Mouse (Mus musculus) midbrain, embryonic 14.5 days (tissue): ENCODE results near the gene AI661453. TPM values are rescaled to one million over a fixed set of nuclear protein-coding genes. Genes with fewer than 3 reads are reported as not detected.

Experiments
- ATAC-seq: fragments of 200-750 bp; cut with Nextera tagmentation; 2 replicates; pipeline ENCODE4 v1.8.0; 2017; ENCODE audit warnings: moderate number of reproducible peaks, moderate library complexity; ENCODE audit not compliant: low FRiP score, low TSS enrichment
- DNase-seq: peaks from one replicate; pipeline ENCODE4 v3.0.0-alpha.2; 2015
- H3K27ac ChIP-seq: fragments of 300-500 bp; sonication (generic); replicated peaks from 2 replicates; pipeline ENCODE4 v1.5.1; 2014; ENCODE audit warnings: mild to moderate bottlenecking, low read depth, low read length, moderate library complexity
- H3K27me3 ChIP-seq: fragments of 300-500 bp; sonication (generic); 2 replicates; pipeline ENCODE4 v1.6.1; 2014; ENCODE audit warnings: low read length, control low read depth, mixed read lengths; ENCODE audit not compliant: control insufficient read depth, insufficient read depth
- H3K36me3 ChIP-seq: fragments of 300-500 bp; sonication (generic); 2 replicates; pipeline ENCODE4 v1.6.1; 2014; ENCODE audit warnings: low read length, control low read depth; ENCODE audit not compliant: control insufficient read depth, insufficient read depth
- H3K4me1 ChIP-seq: fragments of 300-500 bp; sonication (generic); 2 replicates; pipeline ENCODE4 v1.6.1; 2014; ENCODE audit warnings: mild to moderate bottlenecking, antibody characterized with exemption, low read length, control low read depth; ENCODE audit not compliant: control insufficient read depth, insufficient read depth
- H3K4me2 ChIP-seq: fragments of 300-500 bp; sonication (generic); 2 replicates; pipeline ENCODE4 v1.6.1; 2014; ENCODE audit warnings: mild to moderate bottlenecking, low read length, moderate library complexity
- H3K4me3 ChIP-seq: fragments of 300-500 bp; sonication (generic); replicated peaks from 2 replicates; pipeline ENCODE4 v1.5.1; 2014; ENCODE audit warnings: low read depth, low read length
- H3K9ac ChIP-seq: fragments of 300-500 bp; sonication (generic); replicated peaks from 2 replicates; pipeline ENCODE4 v1.6.1; 2014; ENCODE audit warnings: mild to moderate bottlenecking, low read length, moderate library complexity
- H3K9me3 ChIP-seq: fragments of 300-500 bp; sonication (generic); 2 replicates; pipeline ENCODE4 v1.6.1; 2016; ENCODE audit warnings: low read length, control low read depth, mixed read lengths; ENCODE audit not compliant: control insufficient read depth
- WGBS: fragments of 180-500 bp; shearing (Covaris S2); extraction: QIAGEN DNeasy Blood & Tissue Kit; methylation state at CpG from one replicate; pipeline ENCODE4 v1.1.7; 2014; 5-methylcytosine and 5-hydroxymethylcytosine counted together
- polyA plus RNA-seq: library from polyadenylated mRNA; unstranded; fragments of >200 nt; fragmentation: Nextera tagmentation; extraction: Ambion mirVana; gene quantifications from 2 replicates; pipeline ENCODE4 v1.2.1, GENCODE M21; 2014

AI661453 gene
- polyA plus RNA-seq, 1 experiment from 2014 or later: 0.05 TPM

DNA sequence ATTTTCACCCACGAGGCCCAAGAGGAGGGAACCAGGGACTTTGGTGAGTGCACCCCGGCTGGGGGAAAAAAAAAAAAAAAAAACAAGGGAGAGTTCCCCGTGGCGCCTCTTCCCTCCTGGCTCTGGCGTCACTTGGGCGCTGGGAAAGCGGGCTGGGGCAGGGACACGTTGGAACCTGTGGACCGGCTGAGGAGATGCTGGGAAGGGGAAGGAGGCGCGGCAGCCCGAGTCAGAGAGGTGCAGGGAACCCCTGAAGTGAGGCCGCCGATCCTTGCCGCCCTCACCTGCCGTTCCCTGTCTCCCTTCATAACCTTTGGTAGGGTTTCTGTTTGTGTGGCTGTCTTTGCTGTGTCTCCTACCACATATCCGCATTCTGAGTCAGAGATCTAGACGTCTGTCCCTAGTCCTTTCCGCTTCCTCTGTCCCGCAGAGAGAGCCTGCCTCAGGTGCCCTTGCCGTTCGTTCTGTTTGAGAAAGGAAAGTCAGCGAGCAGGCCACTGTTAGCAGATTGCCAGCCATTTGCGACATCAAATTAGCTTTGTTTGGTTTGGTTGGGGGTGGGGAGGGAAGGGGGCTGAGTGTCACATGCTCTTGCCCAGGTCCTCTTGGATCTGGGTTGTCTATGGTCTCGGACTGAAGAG, 612 bp downstream of the AI661453 start, which contains the start of gene 1700001C19Rik:
Gene 1700001C19Rik (minus strand): TSS at position 470 of the 641 bp plus-strand sequence.
- Histone ChIP-seq H3K9me3 (no peaks in the 10 kb centered on the region), H3K27me3 (peaks cover 25% of the 10 kb centered on the region), H3K36me3 (no peaks in the 10 kb centered on the region), H3K4me1 (0 out of 2 replicates have a peak, but pooled peaks cover 14% of the 10 kb centered on the region), H3K4me2 (peak within 1 kb of the TSS; percentile 67), H3K27ac (no peak within 1 kb of the TSS), H3K9ac (peak within 1 kb of the TSS; percentile 42), H3K4me3 (peak within 1 kb of the TSS; percentile 37)
- ATAC-seq (no peak), DNase-seq (no peak)
- WGBS: 4% methylated on average over 25 of the region's 25 CpGs

- Histone ChIP-seq H3K36me3 (no peaks in the 10 kb centered on the region), H3K4me1 (0 out of 2 replicates have a peak, but pooled peaks cover 14% of the 10 kb centered on the region), H3K27ac (no peak overlapping the region), H3K4me3 (no peak overlapping the region), H3K27me3 (peaks cover 25% of the 10 kb centered on the region), H3K4me2 (no peak overlapping the region), H3K9ac (no peak overlapping the region), H3K9me3 (no peaks in the 10 kb centered on the region)
- DNase-seq (no peak), ATAC-seq (no peak)
- WGBS: 65% methylated on average over 6 of the region's 6 CpGs
These were observed 2.2 kb downstream of the AI661453 start for GRCm38 (mm10) chr17:47438611-47439010.

GRCm38 (mm10) chr17:47439396-47440028, 3.1 kb downstream of the AI661453 start:
- no peak overlapping the region for H3K4me2 ChIP-seq
- H3K27ac ChIP-seq: no peak overlapping the region
- DNase-seq (no peak), ATAC-seq (no peak)
- H3K27me3 ChIP-seq: peaks cover 25% of the 10 kb centered on the region
- H3K36me3 ChIP-seq: no peaks in the 10 kb centered on the region
- no peak overlapping the region for H3K9ac ChIP-seq
- WGBS: 39% methylated on average over 9 of the region's 9 CpGs
- H3K4me3 ChIP-seq: no peak overlapping the region
- 0 out of 2 replicates have a peak, but pooled peaks cover 14% of the 10 kb centered on the region for H3K4me1 ChIP-seq
- H3K9me3 ChIP-seq: no peaks in the 10 kb centered on the region

DNA sequence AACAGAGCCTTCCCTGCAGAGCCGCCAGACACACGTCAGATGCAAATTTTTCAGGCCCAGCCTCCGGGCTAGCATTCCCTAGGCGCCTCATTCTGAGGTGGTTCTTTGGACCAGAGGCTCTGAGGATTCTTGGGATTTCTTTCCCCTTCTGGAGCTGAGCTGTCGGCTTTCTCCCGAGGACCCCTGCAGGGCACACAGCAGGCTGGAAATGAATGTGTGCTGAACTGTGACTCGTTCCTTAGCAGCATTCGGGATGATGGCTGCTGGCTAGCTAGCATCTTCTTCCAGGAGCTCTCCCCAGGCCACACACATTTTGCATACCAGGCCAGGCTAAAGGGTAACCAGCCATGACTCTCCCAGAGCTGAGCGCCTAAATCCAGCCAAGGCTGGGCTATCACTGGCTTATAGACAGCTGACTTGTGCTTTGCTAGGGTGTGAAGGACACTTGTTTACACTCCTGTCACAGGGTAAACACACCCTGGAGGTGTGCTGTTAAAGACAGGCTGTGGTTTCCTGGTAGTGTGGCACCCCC, 4.0 kb downstream of the AI661453 start:
- H3K4me1 ChIP-seq: 0 out of 2 replicates have a peak, but pooled peaks cover 14% of the 10 kb centered on the region
- H3K9me3 ChIP-seq: no peaks in the 10 kb centered on the region
- H3K27me3 ChIP-seq: peaks cover 25% of the 10 kb centered on the region
- H3K36me3 ChIP-seq: no peaks in the 10 kb centered on the region
- no peak overlapping the region for H3K4me2 ChIP-seq
- DNase-seq (peak; percentile 62), ATAC-seq (no peak)
- H3K4me3 ChIP-seq: no peak overlapping the region
- H3K27ac ChIP-seq: peak overlapping the region; percentile 41
- 3% methylated on average over 9 of the region's 9 CpGs for WGBS
- no peak overlapping the region for H3K9ac ChIP-seq

DNA sequence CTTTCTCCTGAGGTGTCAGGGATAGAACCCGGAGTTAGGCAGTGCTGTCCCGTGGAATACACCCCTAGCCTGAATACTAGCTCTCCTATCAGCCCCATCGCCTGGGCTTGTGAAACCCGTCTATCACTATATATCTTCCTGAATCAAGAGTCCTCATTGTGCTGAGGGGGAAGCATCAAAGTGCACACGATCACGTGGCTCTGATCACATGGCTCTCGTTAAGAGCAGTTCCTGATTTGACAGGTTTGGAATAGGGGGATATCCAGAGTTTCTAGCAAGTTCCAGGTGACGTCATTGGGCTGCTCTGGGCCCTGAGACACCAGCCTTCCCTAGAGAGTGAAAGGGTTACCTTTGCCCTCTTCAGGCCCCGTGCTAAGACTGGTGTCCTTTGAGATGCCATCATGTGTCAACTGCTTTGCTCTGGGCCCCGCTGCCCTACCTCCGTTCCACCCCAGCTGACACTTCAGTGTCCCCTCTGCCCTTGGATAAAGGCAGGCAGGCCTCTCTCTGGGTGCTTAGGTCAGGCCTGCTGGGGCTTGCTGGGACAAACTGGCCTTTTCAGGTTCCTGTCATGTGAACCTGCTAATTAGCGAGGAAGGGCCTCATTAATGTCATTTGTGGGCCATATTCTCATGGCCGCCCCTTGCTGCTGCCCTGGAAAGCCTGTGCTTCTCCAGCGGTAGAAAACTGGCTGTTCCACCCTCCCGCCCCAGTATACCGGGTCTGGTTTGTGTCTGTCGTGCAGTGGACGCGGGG, 5.1 kb downstream of the AI661453 start:
- Histone ChIP-seq H3K4me1 (0 out of 2 replicates have a peak, but pooled peaks cover 9% of the 10 kb centered on the region), H3K9me3 (no peaks in the 10 kb centered on the region), H3K36me3 (no peaks in the 10 kb centered on the region), H3K4me2 (no peak overlapping the region), H3K27me3 (peaks cover 20% of the 10 kb centered on the region), H3K27ac (no peak overlapping the region), H3K4me3 (no peak overlapping the region), H3K9ac (no peak overlapping the region)
- ATAC-seq: no peak
- DNase-seq: no peak
- WGBS: 72% methylated on average over 19 of the region's 19 CpGs

- ATAC-seq: no peak
- H3K36me3 ChIP-seq: no peaks in the 10 kb centered on the region
- peaks cover 12% of the 10 kb centered on the region for H3K27me3 ChIP-seq
- H3K9me3 ChIP-seq: no peaks in the 10 kb centered on the region
- WGBS: 90% methylated on average over 3 of the region's 3 CpGs
- no peak overlapping the region for H3K27ac ChIP-seq
- H3K4me1 ChIP-seq: 0 out of 2 replicates have a peak, but pooled peaks cover 5% of the 10 kb centered on the region
- no peak overlapping the region for H3K9ac ChIP-seq
- DNase-seq: no peak
- no peak overlapping the region for H3K4me3 ChIP-seq
- H3K4me2 ChIP-seq: no peak overlapping the region
These were observed 5.9 kb downstream of the AI661453 start for GRCm38 (mm10) chr17:47442271-47442670.

GRCm38 (mm10) chr17:47444113-47444512, 7.7 kb downstream of the AI661453 start:
- Histone ChIP-seq H3K9ac (no peak overlapping the region), H3K27me3 (no peaks in the 10 kb centered on the region), H3K4me2 (no peak overlapping the region), H3K4me3 (no peak overlapping the region), H3K36me3 (no peaks in the 10 kb centered on the region), H3K4me1 (0 out of 2 replicates have a peak, but pooled peaks cover 5% of the 10 kb centered on the region), H3K27ac (no peak overlapping the region), H3K9me3 (no peaks in the 10 kb centered on the region)
- 72% methylated on average over 6 of the region's 6 CpGs for WGBS
- no peak for DNase-seq
- no peak for ATAC-seq

GRCm38 (mm10) chr17:47445518-47445917, 9.1 kb downstream of the AI661453 start:
- no peak overlapping the region for H3K9ac ChIP-seq
- no peaks in the 10 kb centered on the region for H3K9me3 ChIP-seq
- no peak for ATAC-seq
- no peaks in the 10 kb centered on the region for H3K36me3 ChIP-seq
- no peak overlapping the region for H3K27ac ChIP-seq
- H3K4me2 ChIP-seq: no peak overlapping the region
- WGBS: 70% methylated on average over 11 of the region's 11 CpGs
- no peak for DNase-seq
- no peak overlapping the region for H3K4me3 ChIP-seq
- no peaks in the 10 kb centered on the region for H3K4me1 ChIP-seq
- no peaks in the 10 kb centered on the region for H3K27me3 ChIP-seq
